Mouse (Mus musculus) liver, postnatal 0 days (tissue): ENCODE measurements at regions not wholly inside any gene's neighbourhood (a gene's known extent, or its start where the extent isn't known, plus 50 kb on each side); places are given as distances from the start of the nearest gene placed in this dataset.

Experiments
- CTCF ChIP-seq: sonication (generic); IDR thresholded peaks from 2 replicates; pipeline ENCODE4 v1.5.1; 2016; ENCODE audit warnings: antibody characterized with exemption, low read depth
- EP300 ChIP-seq: IDR thresholded peaks from 2 replicates; pipeline ENCODE4 v1.6.1; 2016; ENCODE audit warnings: antibody characterized with exemption, low read depth, mild to moderate bottlenecking

GRCm38 (mm10) chr12:27563900-27564299 is 221.5 kb upstream of the Sox11 start:
- TF ChIP-seq CTCF: no peak
- TF ChIP-seq EP300: no peak
